Mouse (Mus musculus) myocyte (in vitro differentiated cells): ENCODE measurements at regions not wholly inside any gene's neighbourhood (a gene's known extent, or its start where the extent isn't known, plus 50 kb on each side); places are given as distances from the start of the nearest gene placed in this dataset.

Experiments used
- CEBPB ChIP-seq: IDR thresholded peaks from 2 replicates; pipeline ENCODE4 v1.6.1; 2011; ENCODE audit warnings: mild to moderate bottlenecking, moderate library complexity; ENCODE audit not compliant: poor library complexity, insufficient read depth, severe bottlenecking
- E2F4 ChIP-seq: IDR thresholded peaks from one replicate; pipeline ENCODE4 v1.6.1; 2011; ENCODE audit warnings: mild to moderate bottlenecking, control low read depth, moderate library complexity; ENCODE audit not compliant: insufficient read depth
- MAX ChIP-seq: IDR thresholded peaks from one replicate; pipeline ENCODE4 v1.6.1; 2011; ENCODE audit warnings: low read depth, mild to moderate bottlenecking, control low read depth
- MYOD1 ChIP-seq, 3 experiments: IDR thresholded peaks; one replicate each; pipeline ENCODE4 v1.6.1; 2011; ENCODE audit warnings: control low read depth in 2 of 3, low read depth in 2 of 3, mild to moderate bottlenecking in 2 of 3, moderate library complexity in 1 of 3; ENCODE audit not compliant: insufficient read length in 2 of 3, control insufficient read depth in 1 of 3
- MYOG ChIP-seq, 3 experiments: IDR thresholded peaks; one replicate each; pipeline ENCODE4 v1.6.1; 2011; ENCODE audit warnings: control low read depth in 2 of 3, low read depth in 2 of 3, mild to moderate bottlenecking in 2 of 3; ENCODE audit not compliant: insufficient read length in 2 of 3, control insufficient read depth in 1 of 3, insufficient read depth in 1 of 3
- POLR2A ChIP-seq: IDR thresholded peaks from one replicate; pipeline ENCODE4 v1.6.1; 2011; ENCODE audit warnings: low read depth, mild to moderate bottlenecking, control low read depth, moderate library complexity; ENCODE audit not compliant: insufficient read length
- POLR2AphosphoS2 ChIP-seq: IDR thresholded peaks from one replicate; pipeline ENCODE4 v1.6.1; 2011; ENCODE audit warnings: low read depth, control low read depth; ENCODE audit not compliant: insufficient read length
- REST ChIP-seq: IDR thresholded peaks from one replicate; pipeline ENCODE4 v1.6.1; 2011; ENCODE audit warnings: mild to moderate bottlenecking, control low read depth, moderate library complexity; ENCODE audit not compliant: insufficient read depth, insufficient read length
- TCF12 ChIP-seq: IDR thresholded peaks from one replicate; pipeline ENCODE4 v1.6.1; 2011; ENCODE audit warnings: mild to moderate bottlenecking, control low read depth; ENCODE audit not compliant: poor library complexity, insufficient read depth, severe bottlenecking
- USF1 ChIP-seq: IDR thresholded peaks from one replicate; pipeline ENCODE4 v1.6.1; 2011; ENCODE audit warnings: low read depth, mild to moderate bottlenecking, control low read depth, moderate library complexity

DNA sequence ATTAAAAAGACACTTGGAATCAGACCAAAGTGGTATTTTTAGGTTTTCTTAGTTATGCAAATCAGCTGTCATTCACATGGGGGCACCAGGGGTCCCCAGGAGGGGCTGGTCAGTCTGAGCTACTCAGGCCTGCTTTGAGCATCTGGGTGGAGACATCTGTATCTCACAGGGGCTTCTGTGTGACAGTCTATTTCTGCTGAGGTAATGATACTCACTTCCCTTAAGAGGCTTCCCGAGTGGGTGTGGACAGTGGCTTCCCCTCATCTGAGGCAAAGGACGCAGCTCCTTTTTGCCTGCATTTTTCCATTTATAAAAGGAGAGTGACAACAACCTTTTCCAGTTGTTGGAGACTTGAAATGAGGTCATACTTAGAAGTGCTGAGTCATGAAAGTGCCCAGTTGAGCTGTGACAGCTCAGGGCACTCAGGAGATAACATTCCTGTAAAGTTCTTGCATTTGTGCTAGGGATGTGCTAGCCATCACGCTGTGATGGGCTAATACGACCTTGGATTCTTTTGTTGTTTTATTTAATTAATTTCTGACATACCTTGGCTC, 136.7 kb downstream of the Kcnrg start:
- TF ChIP-seq MAX, result no peak
- TF ChIP-seq POLR2A, result no peak
- no peak for TF ChIP-seq CEBPB
- no peak for TF ChIP-seq MYOD1 (IDR thresholded peaks at IDR 0.05; ENCODE audit: control insufficient read depth in 1 of 3, insufficient read length in 2 of 3, low read depth in 2 of 3)
- TF ChIP-seq USF1, result no peak
- no peak for TF ChIP-seq TCF12
- TF ChIP-seq POLR2AphosphoS2, result no peak
- no peak for TF ChIP-seq REST
- no peak for TF ChIP-seq E2F4
- no peak for TF ChIP-seq MYOG (IDR thresholded peaks at IDR 0.05; ENCODE audit: control insufficient read depth in 1 of 3, insufficient read depth in 1 of 3, insufficient read length in 2 of 3, low read depth in 2 of 3)
